Mouse (Mus musculus): ENCODE results near the gene Klrb1c.
A peak's percentile ranks its signal among the peaks of the same experiment; 100 is the strongest.
"Not testable (repeated sequence)": the region's sequence is repeated elsewhere in the genome, so short reads cannot be mapped to it uniquely, and the experiment has no call there.

Klrb1c gene

GRCm38 (mm10) chr6:128754748-128755401 lies 34.1 kb downstream of the Klrb1c start:
- not testable (repeated sequence) for DNase-seq

DNA sequence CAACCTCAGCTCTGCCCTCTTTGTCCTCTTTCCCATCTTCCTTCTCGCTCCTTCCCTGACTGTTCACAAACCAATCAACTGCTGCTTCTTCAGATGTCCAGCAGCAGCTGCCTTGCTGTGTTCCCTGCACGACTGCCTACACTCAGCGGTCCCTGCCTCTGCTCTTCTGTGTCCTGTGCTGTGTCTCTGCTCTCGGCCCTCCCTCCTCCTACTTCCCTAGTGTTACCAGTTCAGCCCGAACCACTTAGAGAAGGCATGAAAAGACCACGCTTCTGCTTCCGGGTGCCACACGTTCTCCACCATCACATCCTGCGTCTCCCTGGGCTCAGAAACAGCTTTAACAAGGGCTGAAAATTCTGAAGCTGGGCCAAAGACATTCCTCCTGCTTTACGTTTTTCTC lies 34.8 kb downstream of the Klrb1c start:
- DNase-seq: peak in 1 of 2 experiments; percentile 14

- peak; percentile 77 to 85 for DNase-seq
Observed at GRCm38 (mm10) chr6:128753610-128754224, 35.3 kb downstream of the Klrb1c start.

GRCm38 (mm10) chr6:128747006-128747405 lies 42.0 kb downstream of the Klrb1c start:
- DNase-seq: not testable (repeated sequence)

GRCm38 (mm10) chr6:128737445-128737844 lies 51.6 kb downstream of the Klrb1c start:
- no peak for DNase-seq

- peak; percentile 26 to 39 for DNase-seq
Observed at GRCm38 (mm10) chr6:128736100-128736499, 52.9 kb downstream of the Klrb1c start.

DNA sequence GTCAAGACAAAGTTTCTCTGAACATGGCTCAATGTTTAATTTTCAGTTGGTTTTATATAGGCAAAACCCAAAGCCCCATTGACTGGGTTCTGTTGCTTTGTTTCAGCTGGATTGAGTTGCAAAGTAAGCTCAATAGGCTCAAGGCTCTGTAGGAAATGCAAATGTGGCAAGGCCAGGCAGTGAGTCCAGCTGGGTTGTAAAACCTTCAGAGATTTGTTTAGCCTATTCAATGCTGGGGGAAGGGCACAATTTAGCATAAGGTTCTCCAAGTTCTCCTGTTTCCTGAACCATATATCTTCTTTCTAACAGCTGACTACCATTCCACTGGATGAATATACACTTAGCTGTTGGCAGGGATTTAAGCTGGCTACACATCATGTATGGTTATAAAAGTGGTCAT lies 54.1 kb downstream of the Klrb1c start:
- DNase-seq: no peak

GRCm38 (mm10) chr6:128733908-128734679 lies 54.9 kb downstream of the Klrb1c start:
- peak in 1 of 2 experiments; percentile 14 for DNase-seq

- DNase-seq: no peak
Observed at GRCm38 (mm10) chr6:128732032-128732431, 57.0 kb downstream of the Klrb1c start.
